Mouse (Mus musculus): Measurements from ENCODE around the gene Itpa. TPM values are rescaled to one million over a fixed set of nuclear protein-coding genes. Genes with fewer than 3 reads are reported as not detected.

Itpa gene
- polyA plus RNA-seq, 1 experiment from 2014 or later, result 106 TPM

GRCm38 (mm10) chr2:130677211-130677610 lies 9.8 kb downstream of the Itpa start:
- peaks cover 67% of the 10 kb centered on the region for H3K36me3 ChIP-seq (ENCODE audit: control insufficient read depth, insufficient read depth, low read length)
- no peaks in the 10 kb centered on the region for H3K27me3 ChIP-seq (replicated peaks; ENCODE audit: control insufficient read depth, insufficient read depth, low read length)
- DNase-seq (ENCODE audit: low spot score) (no peak), ATAC-seq (replicated peaks; ENCODE audit: low FRiP score) (no peak)
- no peaks in the 10 kb centered on the region for H3K4me1 ChIP-seq (replicated peaks; ENCODE audit: control insufficient read depth, insufficient read depth, low read length)
- H3K27ac ChIP-seq (ENCODE audit: low read depth, low read length), result no peak overlapping the region
- H3K9me3 ChIP-seq (ENCODE audit: control insufficient read depth, low read length), result no peaks in the 10 kb centered on the region
- 80% methylated on average over 10 of the region's 10 CpGs for WGBS
- H3K4me3 ChIP-seq (ENCODE audit: low read depth, low read length), result no peak overlapping the region
- H3K4me2 ChIP-seq, result no peak overlapping the region
- no peak overlapping the region for H3K9ac ChIP-seq (ENCODE audit: low read depth, low read length)

DNA sequence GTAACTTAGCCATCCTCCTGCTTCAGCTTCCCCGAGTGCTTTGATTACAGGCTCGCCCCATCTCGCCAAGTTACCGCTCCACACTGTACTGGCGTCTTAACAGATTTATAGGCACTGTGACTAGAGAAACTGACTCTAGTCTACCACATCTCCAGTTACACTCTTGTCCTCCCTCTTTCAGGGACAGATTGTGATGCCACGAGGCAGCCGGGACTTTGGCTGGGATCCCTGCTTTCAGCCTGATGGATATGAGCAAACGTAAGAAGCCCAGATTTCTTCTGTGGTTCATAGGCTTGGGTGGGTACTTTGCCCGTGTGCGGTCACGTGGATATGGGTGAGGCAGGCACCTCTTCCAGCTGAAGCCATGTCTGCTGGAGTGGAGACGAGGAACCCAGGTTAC lies 11.7 kb downstream of the Itpa start:
- Histone ChIP-seq H3K9me3 (ENCODE audit: control insufficient read depth, low read length) (no peaks in the 10 kb centered on the region), H3K27ac (ENCODE audit: low read depth, low read length) (no peak overlapping the region), H3K4me3 (ENCODE audit: low read depth, low read length) (no peak overlapping the region), H3K4me2 (no peak overlapping the region), H3K9ac (ENCODE audit: low read depth, low read length) (no peak overlapping the region), H3K27me3 (replicated peaks; ENCODE audit: control insufficient read depth, insufficient read depth, low read length) (no peaks in the 10 kb centered on the region), H3K36me3 (ENCODE audit: control insufficient read depth, insufficient read depth, low read length) (peaks cover 55% of the 10 kb centered on the region), H3K4me1 (replicated peaks; ENCODE audit: control insufficient read depth, insufficient read depth, low read length) (no peaks in the 10 kb centered on the region)
- no peak for ATAC-seq (replicated peaks; ENCODE audit: low FRiP score)
- WGBS, result 93% methylated on average over 12 of the region's 12 CpGs
- DNase-seq (ENCODE audit: low spot score), result no peak

DNA sequence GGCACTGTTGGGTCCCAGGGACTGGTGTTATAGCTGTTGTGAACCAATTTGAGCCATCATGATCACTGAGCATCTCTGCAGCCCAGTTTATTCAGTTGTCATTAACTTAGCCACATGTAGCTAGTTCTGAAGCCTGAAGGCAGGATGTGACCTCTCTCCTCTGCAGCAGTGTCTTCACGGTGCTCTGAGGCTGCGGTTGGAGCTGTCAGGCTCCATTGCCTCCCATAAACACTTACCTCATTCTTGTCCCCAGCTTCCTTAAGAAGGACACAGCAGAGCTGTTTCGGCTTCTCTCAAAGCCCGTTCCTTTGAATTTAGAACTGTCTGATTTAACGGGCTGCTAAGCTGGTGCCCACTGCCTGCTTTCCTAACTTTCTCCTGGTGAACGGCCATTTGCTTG lies 12.5 kb downstream of the Itpa start:
- no peaks in the 10 kb centered on the region for H3K4me1 ChIP-seq (replicated peaks; ENCODE audit: control insufficient read depth, insufficient read depth, low read length)
- H3K9me3 ChIP-seq (ENCODE audit: control insufficient read depth, low read length), result no peaks in the 10 kb centered on the region
- DNase-seq (ENCODE audit: low spot score) (no peak), ATAC-seq (replicated peaks; ENCODE audit: low FRiP score) (no peak)
- H3K4me3 ChIP-seq (ENCODE audit: low read depth, low read length), result no peak overlapping the region
- 93% methylated on average over 6 of the region's 6 CpGs for WGBS
- H3K4me2 ChIP-seq, result no peak overlapping the region
- H3K27me3 ChIP-seq (replicated peaks; ENCODE audit: control insufficient read depth, insufficient read depth, low read length), result no peaks in the 10 kb centered on the region
- no peak overlapping the region for H3K27ac ChIP-seq (ENCODE audit: low read depth, low read length)
- H3K9ac ChIP-seq (ENCODE audit: low read depth, low read length), result no peak overlapping the region
- peaks cover 51% of the 10 kb centered on the region for H3K36me3 ChIP-seq (ENCODE audit: control insufficient read depth, insufficient read depth, low read length)

DNA sequence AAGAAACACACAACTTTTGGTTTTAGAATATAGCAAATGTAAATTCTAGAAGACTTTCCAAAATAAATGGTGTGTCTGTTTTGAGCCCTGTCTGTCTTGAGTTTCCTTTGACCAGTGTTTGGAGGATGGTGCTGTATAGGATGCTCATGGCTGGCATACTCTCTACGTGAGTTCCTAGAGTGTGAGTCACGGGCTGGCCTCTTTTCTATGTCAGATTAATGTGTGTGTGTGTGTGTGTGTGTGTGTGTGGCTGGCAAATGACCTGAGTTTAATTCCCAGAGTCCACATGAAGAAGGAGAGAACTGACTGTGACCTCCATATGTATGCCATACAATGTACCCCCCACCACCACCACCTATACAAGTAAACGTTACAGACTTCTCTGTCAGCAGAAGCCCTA lies 14.1 kb downstream of the Itpa start:
- no peak for DNase-seq (ENCODE audit: low spot score)
- no peak overlapping the region for H3K4me2 ChIP-seq
- H3K27ac ChIP-seq (ENCODE audit: low read depth, low read length), result no peak overlapping the region
- no peaks in the 10 kb centered on the region for H3K4me1 ChIP-seq (replicated peaks; ENCODE audit: control insufficient read depth, insufficient read depth, low read length)
- no peaks in the 10 kb centered on the region for H3K27me3 ChIP-seq (replicated peaks; ENCODE audit: control insufficient read depth, insufficient read depth, low read length)
- H3K9me3 ChIP-seq (ENCODE audit: control insufficient read depth, low read length), result no peaks in the 10 kb centered on the region
- no peak for ATAC-seq (replicated peaks; ENCODE audit: low FRiP score)
- H3K36me3 ChIP-seq (ENCODE audit: control insufficient read depth, insufficient read depth, low read length), result peaks cover 39% of the 10 kb centered on the region
- H3K9ac ChIP-seq (ENCODE audit: low read depth, low read length), result no peak overlapping the region
- H3K4me3 ChIP-seq (ENCODE audit: low read depth, low read length), result no peak overlapping the region
- WGBS, result 84% methylated on average over 3 of the region's 3 CpGs

GRCm38 (mm10) chr2:130685426-130685825 lies 18.0 kb downstream of the Itpa start:
- Histone ChIP-seq H3K9ac (ENCODE audit: low read depth, low read length) (no peak overlapping the region), H3K9me3 (ENCODE audit: control insufficient read depth, low read length) (no peaks in the 10 kb centered on the region), H3K4me3 (ENCODE audit: low read depth, low read length) (no peak overlapping the region), H3K4me1 (replicated peaks; ENCODE audit: control insufficient read depth, insufficient read depth, low read length) (no peaks in the 10 kb centered on the region), H3K27me3 (replicated peaks; ENCODE audit: control insufficient read depth, insufficient read depth, low read length) (no peaks in the 10 kb centered on the region), H3K36me3 (ENCODE audit: control insufficient read depth, insufficient read depth, low read length) (peaks cover 9% of the 10 kb centered on the region), H3K27ac (ENCODE audit: low read depth, low read length) (no peak overlapping the region), H3K4me2 (no peak overlapping the region)
- ATAC-seq (replicated peaks; ENCODE audit: low FRiP score) (no peak), DNase-seq (ENCODE audit: low spot score) (no peak)
- 82% methylated on average over 9 of the region's 9 CpGs for WGBS

DNA sequence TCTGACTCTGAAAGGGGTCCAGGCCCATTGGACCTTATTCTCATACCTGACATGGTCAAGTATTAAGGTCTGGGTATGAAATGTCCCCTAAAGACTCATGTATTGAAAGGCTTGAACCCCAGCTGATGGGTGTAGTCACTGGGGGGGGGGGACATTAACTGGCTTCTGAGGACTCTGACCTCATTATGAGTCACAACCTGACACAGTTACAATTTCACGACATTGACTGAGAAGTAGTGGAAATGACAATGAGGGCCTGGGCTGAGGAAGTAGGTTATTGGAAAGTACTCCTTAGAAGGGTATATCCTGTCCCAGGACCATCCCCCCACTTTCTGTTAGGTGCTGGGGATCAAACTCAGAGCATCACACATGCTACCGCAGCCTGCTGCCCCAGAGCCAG lies 21.6 kb downstream of the Itpa start:
- H3K36me3 ChIP-seq (ENCODE audit: control insufficient read depth, insufficient read depth, low read length), result peaks cover 2% of the 10 kb centered on the region; the same call in 1 of the 2 replicates
- no peak overlapping the region for H3K4me3 ChIP-seq (ENCODE audit: low read depth, low read length)
- H3K9ac ChIP-seq (ENCODE audit: low read depth, low read length), result no peak overlapping the region
- DNase-seq (ENCODE audit: low spot score) (no peak), ATAC-seq (replicated peaks; ENCODE audit: low FRiP score) (no peak)
- no peaks in the 10 kb centered on the region for H3K4me1 ChIP-seq (replicated peaks; ENCODE audit: control insufficient read depth, insufficient read depth, low read length)
- 65% methylated on average over 2 of the region's 2 CpGs for WGBS
- no peaks in the 10 kb centered on the region for H3K9me3 ChIP-seq (ENCODE audit: control insufficient read depth, low read length)
- H3K27me3 ChIP-seq (replicated peaks; ENCODE audit: control insufficient read depth, insufficient read depth, low read length), result peaks cover 6% of the 10 kb centered on the region; the same call in 1 of the 2 replicates
- no peak overlapping the region for H3K4me2 ChIP-seq
- H3K27ac ChIP-seq (ENCODE audit: low read depth, low read length), result no peak overlapping the region

GRCm38 (mm10) chr2:130693563-130693962 lies 26.2 kb downstream of the Itpa start:
- Histone ChIP-seq H3K4me1 (replicated peaks; ENCODE audit: control insufficient read depth, insufficient read depth, low read length) (peaks cover 12% of the 10 kb centered on the region), H3K27me3 (replicated peaks; ENCODE audit: control insufficient read depth, insufficient read depth, low read length) (peaks cover 42% of the 10 kb centered on the region), H3K27ac (ENCODE audit: low read depth, low read length) (no peak overlapping the region), H3K9ac (ENCODE audit: low read depth, low read length) (no peak overlapping the region), H3K4me3 (ENCODE audit: low read depth, low read length) (no peak overlapping the region), H3K4me2 (no peak overlapping the region), H3K36me3 (ENCODE audit: control insufficient read depth, insufficient read depth, low read length) (no peaks in the 10 kb centered on the region), H3K9me3 (ENCODE audit: control insufficient read depth, low read length) (no peaks in the 10 kb centered on the region)
- WGBS, result 30% methylated on average over 3 of the region's 3 CpGs
- DNase-seq (ENCODE audit: low spot score), result no peak
- no peak for ATAC-seq (replicated peaks; ENCODE audit: low FRiP score)

- 0 out of 2 replicates have a peak overlapping the region, but pooled peaks have one; percentile 34 for H3K9ac ChIP-seq (ENCODE audit: low read depth, low read length)
- no peak overlapping the region for H3K27ac ChIP-seq (ENCODE audit: low read depth, low read length)
- DNase-seq (ENCODE audit: low spot score), result no peak
- H3K4me1 ChIP-seq (replicated peaks; ENCODE audit: control insufficient read depth, insufficient read depth, low read length), result peaks cover 12% of the 10 kb centered on the region
- H3K36me3 ChIP-seq (ENCODE audit: control insufficient read depth, insufficient read depth, low read length), result no peaks in the 10 kb centered on the region
- H3K27me3 ChIP-seq (replicated peaks; ENCODE audit: control insufficient read depth, insufficient read depth, low read length), result peaks cover 45% of the 10 kb centered on the region
- 2% methylated on average over 31 of the region's 31 CpGs for WGBS
- H3K9me3 ChIP-seq (ENCODE audit: control insufficient read depth, low read length), result no peaks in the 10 kb centered on the region
- peak overlapping the region; percentile 98 for H3K4me2 ChIP-seq
- peak; percentile 6; the same call in 1 of the 2 replicates for ATAC-seq (replicated peaks; ENCODE audit: low FRiP score)
- H3K4me3 ChIP-seq (ENCODE audit: low read depth, low read length), result peak overlapping the region; percentile 58
Measured at GRCm38 (mm10) chr2:130696700-130697152, 29.3 kb downstream of the Itpa start.

DNA sequence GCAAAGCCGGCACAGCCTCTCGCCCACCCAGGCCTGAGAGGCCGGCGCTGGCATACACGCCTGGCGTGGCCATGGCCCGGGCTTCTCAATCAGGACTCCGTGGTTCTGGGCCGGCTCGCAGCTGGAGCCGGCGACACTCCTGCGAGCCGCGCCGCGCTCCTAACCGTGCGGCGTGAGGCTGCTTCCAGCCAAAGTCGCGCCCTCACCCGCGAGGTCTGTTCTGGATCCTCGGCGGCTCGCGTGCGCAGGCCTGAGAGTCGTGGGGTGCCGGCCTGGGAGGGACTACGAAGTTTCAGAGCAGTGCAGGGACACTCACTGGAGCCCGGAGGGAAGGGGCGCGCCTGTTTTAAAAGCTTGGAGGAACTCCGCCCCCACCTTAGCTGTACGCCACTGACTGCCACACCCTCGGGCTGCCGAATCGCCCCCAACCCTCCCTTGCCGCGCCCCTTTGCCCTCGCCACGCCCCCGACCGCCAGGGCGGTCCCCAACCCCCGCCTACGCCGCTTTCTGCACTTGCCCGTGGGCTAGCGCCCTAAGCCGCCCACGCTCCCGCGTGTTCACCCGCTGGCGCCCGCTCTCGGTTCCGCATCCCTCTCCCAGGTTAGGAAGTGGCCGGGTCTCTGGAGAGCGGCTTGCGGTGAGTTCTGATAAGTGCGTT lies 29.9 kb downstream of the Itpa start, which contains the start of gene Slc4a11:
Gene Slc4a11, minus strand, starts transcription at position 367 of the 658 bp plus-strand sequence.
- ATAC-seq (replicated peaks; ENCODE audit: low FRiP score) (peak; percentile 79), DNase-seq (ENCODE audit: low spot score) (peak; percentile 77)
- H3K9me3 ChIP-seq (ENCODE audit: control insufficient read depth, low read length), result no peaks in the 10 kb centered on the region
- peaks cover 12% of the 10 kb centered on the region for H3K4me1 ChIP-seq (replicated peaks; ENCODE audit: control insufficient read depth, insufficient read depth, low read length)
- H3K27me3 ChIP-seq (replicated peaks; ENCODE audit: control insufficient read depth, insufficient read depth, low read length), result peaks cover 45% of the 10 kb centered on the region
- under 1% methylated on average over 65 of the region's 65 CpGs for WGBS
- peak within 1 kb of the TSS; percentile 34; the same call in 1 of the 2 replicates for H3K9ac ChIP-seq (ENCODE audit: low read depth, low read length)
- no peaks in the 10 kb centered on the region for H3K36me3 ChIP-seq (ENCODE audit: control insufficient read depth, insufficient read depth, low read length)
- H3K4me3 ChIP-seq (ENCODE audit: low read depth, low read length), result peak within 1 kb of the TSS; percentile 58
- H3K27ac ChIP-seq (ENCODE audit: low read depth, low read length), result no peak within 1 kb of the TSS
- peak within 1 kb of the TSS; percentile 98 for H3K4me2 ChIP-seq
